Mouse (Mus musculus) 416B (cell line): ENCODE measurements around the gene H2-DMb2.
A peak's percentile ranks its signal among the peaks of the same experiment; 100 is the strongest.
"Not testable (repeated sequence)": the region's sequence is repeated elsewhere in the genome, so short reads cannot be mapped to it uniquely, and the experiment has no call there.

ENCODE experiments used
- DNase-seq: peaks from one replicate; pipeline ENCODE4 v3.0.0; 2011; ENCODE audit warnings: low read depth

H2-DMb2 gene

GRCm38 (mm10) chr17:34135297-34136224 lies 7.5 kb upstream of the H2-DMb2 start:
- DNase-seq: peak; percentile 100

- DNase-seq: no peak
These were observed 5.5 kb upstream of the H2-DMb2 start for GRCm38 (mm10) chr17:34137601-34138000.

GRCm38 (mm10) chr17:34138655-34139054 lies 4.5 kb upstream of the H2-DMb2 start:
- DNase-seq: no peak

- DNase-seq: no peak
These were observed 3.7 kb upstream of the H2-DMb2 start for GRCm38 (mm10) chr17:34139416-34139815.

GRCm38 (mm10) chr17:34140240-34140639 lies 2.9 kb upstream of the H2-DMb2 start:
- no peak for DNase-seq

GRCm38 (mm10) chr17:34141448-34141847 lies 1.7 kb upstream of the H2-DMb2 start:
- no peak for DNase-seq

GRCm38 (mm10) chr17:34142456-34143010 lies 574 bp upstream of the H2-DMb2 start:
- peak; percentile 55 for DNase-seq

- no peak for DNase-seq
These were observed 354 bp downstream of the H2-DMb2 start for GRCm38 (mm10) chr17:34143461-34143860.

- DNase-seq: not testable (repeated sequence)
These were observed 1.1 kb downstream of the H2-DMb2 start for GRCm38 (mm10) chr17:34144221-34144620.

GRCm38 (mm10) chr17:34144960-34145371 lies 1.9 kb downstream of the H2-DMb2 start:
- DNase-seq: no peak

- DNase-seq: peak; percentile 90
These were observed 9.8 kb downstream of the H2-DMb2 start, which contains the start of gene H2-DMb1 for GRCm38 (mm10) chr17:34152923-34153322. Gene H2-DMb1 (plus strand): TSS chr17:34153072.

GRCm38 (mm10) chr17:34155534-34155933 lies 12.4 kb downstream of the H2-DMb2 start:
- DNase-seq: no peak

- peak; percentile 72 for DNase-seq
These were observed 21.2 kb downstream of the H2-DMb2 start for GRCm38 (mm10) chr17:34164202-34164895.

GRCm38 (mm10) chr17:34165033-34165730 lies 22.1 kb downstream of the H2-DMb2 start:
- peak; percentile 71 for DNase-seq

- peak; percentile 82 for DNase-seq
These were observed 26.2 kb downstream of the H2-DMb2 start for GRCm38 (mm10) chr17:34169279-34169678.

- DNase-seq: no peak
These were observed 27.4 kb downstream of the H2-DMb2 start for GRCm38 (mm10) chr17:34170487-34170876.

GRCm38 (mm10) chr17:34170877-34171498 lies 27.9 kb downstream of the H2-DMb2 start:
- DNase-seq: peak; percentile 97

- DNase-seq: peak; percentile 32
These were observed 29.4 kb downstream of the H2-DMb2 start for GRCm38 (mm10) chr17:34172528-34172927.

- no peak for DNase-seq
These were observed 31.0 kb downstream of the H2-DMb2 start for GRCm38 (mm10) chr17:34174075-34174474.

- DNase-seq: peak; percentile 23
These were observed 34.1 kb downstream of the H2-DMb2 start for GRCm38 (mm10) chr17:34177179-34177578.

- no peak for DNase-seq
These were observed 35.9 kb downstream of the H2-DMb2 start for GRCm38 (mm10) chr17:34179019-34179418.
